Mouse (Mus musculus) spleen, adult 2 months (tissue): Measurements from ENCODE around the gene Fkbp4. TPM values are rescaled to one million over a fixed set of nuclear protein-coding genes. Genes with fewer than 3 reads are reported as not detected.

ENCODE experiments used
- DNase-seq, 2 experiments: peaks; one replicate each; pipeline versions ENCODE4 v3.0.0 to v3.0.0-alpha.2; 2012 to 2021; ENCODE audit warnings: low spot score in 2 of 2, low read depth in 1 of 2
- H3K27ac ChIP-seq: fragments of 200-500 bp; 2 replicates; pipeline ENCODE4 v1.5.1; 2012; ENCODE audit warnings: low read length, inconsistent platforms; ENCODE audit not compliant: insufficient read depth
- H3K27me3 ChIP-seq: fragments of 200-500 bp; 2 replicates; pipeline ENCODE4 v1.6.1; 2012; ENCODE audit warnings: mild to moderate bottlenecking, moderate library complexity, low read length, inconsistent platforms; ENCODE audit not compliant: control insufficient read depth, insufficient read depth
- H3K36me3 ChIP-seq: fragments of 200-500 bp; 2 replicates; pipeline ENCODE4 v1.6.1; 2012; ENCODE audit warnings: mild to moderate bottlenecking, low read length, inconsistent platforms; ENCODE audit not compliant: control insufficient read depth, insufficient read depth
- H3K4me1 ChIP-seq: fragments of 200-500 bp; 2 replicates; pipeline ENCODE4 v1.6.1; 2011; ENCODE audit warnings: inconsistent platforms; ENCODE audit not compliant: control insufficient read depth, insufficient read depth, insufficient read length
- H3K4me3 ChIP-seq: fragments of 200-500 bp; 2 replicates; pipeline ENCODE4 v1.5.1; 2011; ENCODE audit warnings: mild to moderate bottlenecking, inconsistent platforms; ENCODE audit not compliant: insufficient read depth, insufficient read length; ENCODE audit errors: extremely low read depth
- CTCF ChIP-seq: fragments of 200-500 bp; IDR thresholded peaks from 2 replicates; pipeline ENCODE4 v1.5.1; 2011; ENCODE audit warnings: mild to moderate bottlenecking, inconsistent platforms; ENCODE audit not compliant: insufficient read depth, insufficient read length, insufficient replicate concordance; ENCODE audit errors: extremely low read depth
- POLR2A ChIP-seq: fragments of 200-500 bp; IDR thresholded peaks from 2 replicates; pipeline ENCODE4 v1.6.1; 2011; ENCODE audit warnings: low read depth, low read length, inconsistent platforms
- WGBS: fragments of 180-500 bp; shearing (Covaris S2); methylation state at CpG from one replicate; pipeline ENCODE4 v1.1.7; 2018; 5-methylcytosine and 5-hydroxymethylcytosine counted together
- polyA plus RNA-seq: library from polyadenylated mRNA; depleted of rRNA; stranded (reverse); fragments of >200 nt; gene quantifications from 2 replicates; pipeline ENCODE4 v1.2.3, GENCODE M21; 2012

Gene Fkbp4
- polyA plus RNA-seq, 1 experiment = 46.3 TPM

DNA sequence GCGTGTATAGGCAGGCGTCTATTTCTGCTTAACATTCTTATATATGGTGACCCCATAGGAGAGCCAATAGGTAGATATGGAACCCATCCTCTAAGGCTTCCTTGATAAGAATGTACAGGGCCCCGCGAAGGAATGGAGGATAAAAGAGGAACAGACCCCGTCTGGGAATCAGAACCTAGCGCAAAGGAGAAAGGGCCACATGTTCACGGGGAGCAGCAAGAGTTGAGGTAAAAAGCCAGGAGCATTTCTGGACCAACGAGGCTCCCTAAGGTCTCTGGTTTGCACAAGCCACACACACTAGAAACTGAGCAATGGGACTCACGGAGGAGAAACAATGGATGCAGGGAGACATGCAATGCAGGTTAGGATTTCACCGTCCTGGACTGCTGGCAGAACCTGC lies 1.2 kb downstream of the Fkbp4 start:
- H3K36me3 ChIP-seq = peaks cover 23% of the 10 kb centered on the region
- 13% methylated on average over 10 of the region's 10 CpGs for WGBS
- no peak overlapping the region for H3K27ac ChIP-seq
- no peak for DNase-seq
- no peak for TF ChIP-seq CTCF
- TF ChIP-seq POLR2A = no peak
- no peaks in the 10 kb centered on the region for H3K27me3 ChIP-seq
- H3K4me3 ChIP-seq = peak overlapping the region; percentile 97
- 0 out of 2 replicates have a peak, but pooled peaks cover 3% of the 10 kb centered on the region for H3K4me1 ChIP-seq

DNA sequence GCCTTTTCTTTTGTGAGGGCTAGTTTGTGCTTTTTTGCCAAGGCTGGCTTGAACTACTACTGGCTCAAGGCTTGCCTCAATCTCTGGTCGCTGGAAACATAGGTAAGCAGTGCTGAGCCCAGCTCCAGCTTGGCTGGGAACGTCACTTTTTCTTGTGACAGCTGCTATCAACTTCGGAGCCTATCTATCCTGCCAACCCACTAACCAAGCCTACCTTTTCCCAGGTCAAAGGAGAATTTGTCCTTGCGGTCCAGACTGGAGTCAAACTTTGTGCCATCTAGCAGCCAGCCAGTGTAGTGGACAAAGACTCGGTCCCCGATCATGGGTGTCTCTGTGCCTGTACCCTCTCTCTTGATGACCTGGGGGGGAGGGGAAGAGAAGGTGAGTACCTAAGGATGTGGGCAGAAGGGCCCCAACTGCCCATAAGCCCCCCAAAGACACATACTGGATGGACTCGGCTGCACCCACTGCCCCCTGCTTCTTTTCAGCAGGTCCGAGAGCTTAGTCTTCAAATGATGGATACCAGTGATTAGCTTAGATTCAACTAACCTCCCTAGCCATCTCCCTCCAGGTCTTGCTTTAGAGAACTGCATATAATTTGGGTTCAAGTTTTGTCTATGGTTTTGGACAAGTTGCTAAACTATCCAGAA lies 2.0 kb downstream of the Fkbp4 start:
- 92% methylated on average over 8 of the region's 8 CpGs for WGBS
- 0 out of 2 replicates have a peak, but pooled peaks cover 3% of the 10 kb centered on the region for H3K4me1 ChIP-seq
- H3K36me3 ChIP-seq = peaks cover 31% of the 10 kb centered on the region
- no peak overlapping the region for H3K4me3 ChIP-seq
- no peak for DNase-seq
- H3K27me3 ChIP-seq = no peaks in the 10 kb centered on the region
- H3K27ac ChIP-seq = no peak overlapping the region
- TF ChIP-seq CTCF = no peak
- TF ChIP-seq POLR2A = no peak

GRCm38 (mm10) chr6:128435474-128435873 lies 3.0 kb downstream of the Fkbp4 start:
- Histone ChIP-seq H3K4me3 (no peak overlapping the region), H3K27ac (no peak overlapping the region), H3K4me1 (0 out of 2 replicates have a peak, but pooled peaks cover 3% of the 10 kb centered on the region), H3K27me3 (no peaks in the 10 kb centered on the region), H3K36me3 (peaks cover 36% of the 10 kb centered on the region)
- 66% methylated on average over 5 of the region's 5 CpGs for WGBS
- no peak for DNase-seq
- TF ChIP-seq POLR2A (no peak), CTCF (no peak)

DNA sequence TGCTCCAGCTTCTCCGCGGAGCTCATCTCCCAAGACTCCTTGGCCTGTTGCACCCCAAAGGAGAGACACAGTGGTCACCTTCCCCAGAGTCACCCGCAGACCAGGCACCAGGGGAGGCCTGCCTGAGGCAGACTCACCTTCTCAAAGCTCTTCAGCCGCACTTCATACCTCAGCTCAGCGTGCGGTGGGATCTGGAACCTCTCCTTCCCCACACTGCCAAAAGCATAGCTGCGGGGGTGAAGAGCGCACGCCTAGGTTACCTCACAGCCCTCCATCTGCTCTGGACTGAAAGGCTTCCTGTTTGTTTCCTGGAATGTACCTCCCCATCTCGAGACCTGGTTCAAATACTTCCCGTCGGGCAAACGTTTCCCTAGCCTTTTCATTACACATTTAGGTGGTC lies 4.9 kb downstream of the Fkbp4 start:
- Histone ChIP-seq H3K27me3 (no peaks in the 10 kb centered on the region), H3K4me1 (no peaks in the 10 kb centered on the region; the same call in 1 of the 2 replicates), H3K27ac (no peak overlapping the region), H3K36me3 (peaks cover 38% of the 10 kb centered on the region), H3K4me3 (no peak overlapping the region)
- no peak for DNase-seq
- 96% methylated on average over 13 of the region's 13 CpGs for WGBS
- TF ChIP-seq POLR2A (no peak), CTCF (no peak)

DNA sequence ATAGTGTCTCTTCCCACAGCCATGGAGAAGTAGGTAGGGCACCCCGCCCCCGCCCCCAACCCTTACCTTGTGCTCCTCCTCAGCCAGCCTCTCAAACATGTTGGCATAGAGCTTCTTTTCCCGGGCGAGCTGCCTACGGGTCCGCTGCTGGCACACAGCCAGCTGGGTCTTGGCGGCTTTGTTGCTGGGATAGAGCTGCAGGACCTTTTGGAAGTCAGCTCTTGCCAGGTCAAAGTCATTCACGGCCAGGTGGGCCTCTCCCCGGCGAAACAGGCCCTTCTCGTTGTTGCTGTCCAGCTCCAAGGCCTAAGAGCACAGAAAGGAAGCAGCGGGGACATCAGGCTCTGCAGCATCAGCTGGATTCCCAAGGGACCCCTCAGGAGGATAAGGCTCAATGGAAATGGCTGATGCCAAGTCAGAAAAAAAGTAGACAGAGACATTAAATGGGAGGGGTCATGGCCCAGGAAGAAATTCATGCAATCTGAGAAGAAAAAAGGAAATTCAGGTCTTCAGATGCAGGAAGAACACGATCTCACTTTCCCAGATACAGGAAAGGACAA lies 6.0 kb downstream of the Fkbp4 start:
- Histone ChIP-seq H3K4me3 (no peak overlapping the region), H3K4me1 (no peaks in the 10 kb centered on the region; the same call in 1 of the 2 replicates), H3K27ac (no peak overlapping the region), H3K27me3 (no peaks in the 10 kb centered on the region), H3K36me3 (peaks cover 38% of the 10 kb centered on the region)
- DNase-seq = no peak
- 90% methylated on average over 13 of the region's 13 CpGs for WGBS
- TF ChIP-seq CTCF = no peak
- TF ChIP-seq POLR2A = no peak

DNA sequence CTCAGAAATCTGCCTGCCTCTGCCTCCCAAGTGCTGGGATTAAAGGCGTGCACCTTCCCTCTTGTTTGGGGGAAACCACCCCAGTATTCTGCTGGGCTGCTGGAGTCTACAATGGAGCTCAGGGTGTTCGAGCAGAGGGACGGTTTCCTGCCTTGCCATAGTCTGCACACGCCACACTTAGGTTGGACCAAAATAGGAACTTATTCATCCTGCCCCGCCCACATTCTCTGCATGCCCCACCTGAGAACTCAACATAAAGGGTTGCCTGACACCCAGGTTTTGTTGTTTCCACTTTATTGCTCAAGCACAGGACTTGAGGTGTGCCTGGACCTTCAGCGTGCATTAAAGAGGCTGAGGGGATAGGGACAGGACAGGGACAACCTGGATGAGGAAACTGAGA lies 8.7 kb downstream of the Fkbp4 start:
- no peak for DNase-seq
- TF ChIP-seq CTCF (no peak), POLR2A (no peak)
- no peaks in the 10 kb centered on the region for H3K27me3 ChIP-seq
- no peak overlapping the region for H3K27ac ChIP-seq
- 66% methylated on average over 6 of the region's 6 CpGs for whole genome bisulfite sequencing
- peaks cover 33% of the 10 kb centered on the region for H3K36me3 ChIP-seq
- H3K4me1 ChIP-seq = no peaks in the 10 kb centered on the region; the same call in 1 of the 2 replicates
- H3K4me3 ChIP-seq = no peak overlapping the region

- H3K36me3 ChIP-seq = peaks cover 31% of the 10 kb centered on the region
- WGBS = 82% methylated on average over 2 of the region's 2 CpGs
Measured at GRCm38 (mm10) chr6:128429300-128429699, 9.2 kb downstream of the Fkbp4 start.

More at GRCm38 (mm10) chr6:128429300-128429699, 9.2 kb downstream of the Fkbp4 start:
- no peak for DNase-seq
- no peak overlapping the region for H3K4me3 ChIP-seq
- TF ChIP-seq POLR2A (no peak), CTCF (no peak)
- no peak overlapping the region for H3K27ac ChIP-seq
- no peaks in the 10 kb centered on the region for H3K27me3 ChIP-seq
- H3K4me1 ChIP-seq = no peaks in the 10 kb centered on the region; the same call in 1 of the 2 replicates
